Comparison of ENCODE assay signal across 22 mouse cellular contexts in genomic region chr9:16037375-16037774, GRCm38 (mm10).
"Had no signal": no experiment of that assay in that cellular context is flagged by ENCODE, and none has a peak within 500 bp of the region (broad histone marks: within the 10 kb centered on the region; RNA-seq: fewer than 3 reads in every experiment).

No protein-coding gene starts in this region.

- H3K36me3 ChIP-seq: heart, embryonic 10.5 days; heart, embryonic 12.5 days; hindbrain, embryonic 13.5 days; hindbrain, embryonic 15.5 days; limb, embryonic 10.5 days; limb, embryonic 12.5 days; liver, embryonic 13.5 days had no signal

- DNase-seq: forebrain, postnatal 0 days; gastrocnemius, adult 2 months; gastrocnemius, postnatal 10 days; gastrocnemius, postnatal 25 days; heart, adult 18-20 months; heart, postnatal 10 days; kidney, adult 18-20 months; kidney, adult 8-10 months; kidney, postnatal 10 days; kidney, postnatal 25 days; kidney, postnatal 4 days; liver; liver, embryonic 13.5 days had no signal

- ATAC-seq: hindbrain, postnatal 0 days had no signal

- H3K27me3 ChIP-seq: heart, embryonic 12.5 days; hindbrain, embryonic 13.5 days; hindbrain, embryonic 15.5 days; limb, embryonic 12.5 days; liver, embryonic 13.5 days had no signal

- H3K4me1 ChIP-seq: heart, embryonic 10.5 days; hindbrain, embryonic 13.5 days; hindbrain, embryonic 15.5 days; limb, embryonic 10.5 days; limb, embryonic 12.5 days; liver, embryonic 13.5 days had no signal

- H3K4me3 ChIP-seq: gastrocnemius, adult 2 months; heart, embryonic 10.5 days; heart, embryonic 12.5 days; hindbrain, embryonic 13.5 days; hindbrain, embryonic 15.5 days; layer of hippocampus, adult 2 months; limb, embryonic 10.5 days; limb, embryonic 12.5 days; liver, embryonic 13.5 days had no signal

- H3K27ac ChIP-seq: gastrocnemius, adult 2 months; heart, embryonic 10.5 days; hindbrain, embryonic 13.5 days; hindbrain, embryonic 15.5 days; hindbrain, postnatal 0 days; layer of hippocampus, adult 2 months; limb, embryonic 10.5 days; limb, embryonic 12.5 days; liver, embryonic 13.5 days had no signal

- H3K4me2 ChIP-seq: heart, embryonic 12.5 days; hindbrain, embryonic 13.5 days; hindbrain, embryonic 15.5 days; limb, embryonic 12.5 days; liver, embryonic 11.5 days; liver, embryonic 13.5 days had no signal

- H3K9me3 ChIP-seq: heart, embryonic 10.5 days; heart, embryonic 12.5 days; hindbrain, embryonic 13.5 days; hindbrain, embryonic 15.5 days; limb, embryonic 10.5 days; limb, embryonic 12.5 days; liver, embryonic 13.5 days had no signal

- H3K9ac ChIP-seq: forebrain, postnatal 0 days; heart, embryonic 12.5 days; hindbrain, embryonic 13.5 days; hindbrain, embryonic 15.5 days; limb, embryonic 12.5 days; liver, embryonic 13.5 days had no signal
